Mouse (Mus musculus): ENCODE measurements around the gene Prkab1.

DNA sequence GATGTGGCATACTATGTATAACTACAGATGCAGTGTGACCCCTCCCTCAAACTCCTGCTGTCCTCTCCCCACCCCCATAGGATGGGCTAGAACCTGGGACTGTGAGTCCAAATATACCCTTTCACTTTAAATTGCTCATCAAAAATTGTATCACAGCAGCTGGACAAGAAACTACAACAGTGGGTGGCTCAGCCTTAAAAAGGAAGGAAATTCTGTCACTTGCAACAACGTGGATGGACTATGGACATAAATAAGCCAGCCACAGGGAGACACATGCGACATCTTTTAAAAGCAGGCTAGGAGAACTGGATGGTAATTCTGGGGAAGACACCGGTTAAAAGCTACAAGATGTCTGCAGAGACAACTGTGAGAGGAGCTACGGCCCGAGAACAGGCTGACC lies 7.8 kb downstream of the Prkab1 start:
- TF ChIP-seq TAL1 (IDR thresholded peaks at IDR 0.05; ENCODE audit: low read length) (no peak), GATA1 (IDR thresholded peaks at IDR 0.05; ENCODE audit: low read length) (no peak)
